Mouse (Mus musculus) liver, embryonic 15.5 days (tissue): ENCODE results near the gene Nmral1. TPM values are rescaled to one million over a fixed set of nuclear protein-coding genes. Genes with fewer than 3 reads are reported as not detected.

Experiments used
- ATAC-seq: fragments of 200-750 bp; cut with Nextera tagmentation; 2 replicates; pipeline ENCODE4 v1.8.0; 2017; ENCODE audit warnings: moderate number of reproducible peaks, mild to moderate bottlenecking, moderate library complexity; ENCODE audit not compliant: insufficient read depth
- H3K27ac ChIP-seq: fragments of 300-500 bp; sonication (generic); replicated peaks from 2 replicates; pipeline ENCODE4 v1.5.1; 2015; ENCODE audit warnings: mild to moderate bottlenecking, inconsistent platforms
- H3K27me3 ChIP-seq: fragments of 300-500 bp; sonication (generic); 2 replicates; pipeline ENCODE4 v1.6.1; 2015; ENCODE audit warnings: mild to moderate bottlenecking, inconsistent platforms
- H3K36me3 ChIP-seq: fragments of 300-500 bp; sonication (generic); replicated peaks from 2 replicates; pipeline ENCODE4 v1.6.1; 2015; ENCODE audit warnings: moderate library complexity, mild to moderate bottlenecking, inconsistent platforms
- H3K4me1 ChIP-seq: fragments of 300-500 bp; sonication (generic); replicated peaks from 2 replicates; pipeline ENCODE4 v1.6.1; 2015; ENCODE audit warnings: inconsistent platforms
- H3K4me2 ChIP-seq: fragments of 300-500 bp; sonication (generic); 2 replicates; pipeline ENCODE4 v1.6.1; 2015; ENCODE audit warnings: moderate library complexity, mild to moderate bottlenecking, inconsistent platforms
- H3K4me3 ChIP-seq: fragments of 300-500 bp; sonication (generic); replicated peaks from 2 replicates; pipeline ENCODE4 v1.5.1; 2015; ENCODE audit warnings: mild to moderate bottlenecking, inconsistent platforms
- H3K9ac ChIP-seq: fragments of 300-500 bp; sonication (generic); 2 replicates; pipeline ENCODE4 v1.6.1; 2015; ENCODE audit warnings: moderate library complexity, mild to moderate bottlenecking, inconsistent platforms
- H3K9me3 ChIP-seq: fragments of 300-500 bp; sonication (generic); replicated peaks from 2 replicates; pipeline ENCODE4 v1.6.1; 2016; ENCODE audit warnings: inconsistent platforms
- WGBS: fragments of 180-500 bp; shearing (Covaris S2); methylation state at CpG from one replicate; pipeline ENCODE4 v1.1.7; 2015; ENCODE audit warnings: mixed read lengths; ENCODE audit not compliant: insufficient replicate concordance; 5-methylcytosine and 5-hydroxymethylcytosine counted together
- polyA plus RNA-seq: library from polyadenylated mRNA; unstranded; fragments of >200 nt; fragmentation: Nextera tagmentation; extraction: Ambion mirVana; gene quantifications from 2 replicates; pipeline ENCODE4 v1.2.1, GENCODE M21; 2015

The Nmral1 gene
- polyA plus RNA-seq, 1 experiment from 2014 or later, result 37.2 TPM

GRCm38 (mm10) chr16:4739994-4740393 is 20.8 kb upstream of the Nmral1 start:
- 0 out of 2 replicates have a peak, but pooled peaks cover 4% of the 10 kb centered on the region for H3K4me1 ChIP-seq
- H3K4me3 ChIP-seq, result no peak overlapping the region
- no peaks in the 10 kb centered on the region for H3K9me3 ChIP-seq
- no peak overlapping the region for H3K9ac ChIP-seq
- no peaks in the 10 kb centered on the region for H3K27me3 ChIP-seq
- WGBS, result 63% methylated on average over 2 of the region's 2 CpGs
- H3K27ac ChIP-seq, result no peak overlapping the region
- 0 out of 2 replicates have a peak, but pooled peaks cover 4% of the 10 kb centered on the region for H3K36me3 ChIP-seq
- ATAC-seq, result no peak
- H3K4me2 ChIP-seq, result no peak overlapping the region

DNA sequence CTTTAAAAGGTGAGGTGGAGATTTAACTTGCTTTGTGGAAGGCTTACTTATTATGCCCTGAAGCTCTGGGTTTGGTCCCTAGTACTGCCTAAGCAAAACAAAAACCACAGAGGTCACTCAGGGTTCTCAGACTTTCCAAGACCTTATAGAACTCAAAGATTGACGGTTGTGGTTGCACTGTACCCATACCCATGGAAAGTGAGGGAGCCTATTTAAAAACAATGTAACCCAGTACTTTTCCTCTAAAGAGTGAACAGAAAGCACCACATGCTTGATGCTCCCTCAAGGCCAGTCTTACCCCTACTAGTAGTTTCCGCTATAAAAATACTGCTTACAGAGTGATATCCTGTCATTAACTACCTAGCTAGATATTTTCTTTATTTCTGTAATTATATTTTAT is 17.1 kb upstream of the Nmral1 start:
- Histone ChIP-seq H3K36me3 (no peaks in the 10 kb centered on the region), H3K9me3 (no peaks in the 10 kb centered on the region), H3K9ac (no peak overlapping the region), H3K27ac (no peak overlapping the region), H3K4me3 (no peak overlapping the region), H3K4me2 (no peak overlapping the region), H3K27me3 (no peaks in the 10 kb centered on the region), H3K4me1 (peaks cover 4% of the 10 kb centered on the region; the same call in 1 of the 2 replicates)
- WGBS, result 71% methylated on average over 2 of the region's 2 CpGs
- no peak for ATAC-seq

DNA sequence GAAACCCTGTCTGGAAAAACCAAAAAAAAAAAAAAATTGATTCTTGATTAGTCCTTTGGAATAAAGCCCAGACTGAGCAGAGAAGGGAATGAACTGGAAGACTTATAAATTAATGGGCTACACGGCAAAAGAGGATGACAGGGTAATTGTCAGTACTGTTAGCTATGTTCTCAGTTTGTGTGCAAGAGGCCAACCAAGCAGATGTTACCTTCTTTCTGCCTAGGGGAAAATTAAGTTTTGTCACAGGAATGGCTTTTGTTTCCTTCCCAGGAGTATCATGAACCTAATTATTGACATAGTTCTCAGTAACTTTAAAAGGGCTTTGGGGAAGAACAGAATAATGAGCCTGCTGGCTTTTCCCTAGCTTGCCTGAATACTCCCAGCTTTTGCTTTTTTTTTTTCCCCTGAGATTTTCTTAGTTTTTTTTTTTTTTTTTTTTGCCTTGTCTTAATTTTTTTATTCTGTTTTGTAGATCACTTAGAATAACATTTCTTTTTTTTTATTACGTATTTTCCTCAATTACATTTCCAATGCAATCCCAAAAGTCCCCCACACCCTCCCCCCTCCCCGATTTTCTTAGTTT is 11.7 kb upstream of the Nmral1 start:
- Histone ChIP-seq H3K4me2 (no peak overlapping the region), H3K4me3 (no peak overlapping the region), H3K9ac (no peak overlapping the region), H3K27ac (no peak overlapping the region), H3K36me3 (no peaks in the 10 kb centered on the region), H3K9me3 (no peaks in the 10 kb centered on the region), H3K27me3 (no peaks in the 10 kb centered on the region), H3K4me1 (peaks cover 30% of the 10 kb centered on the region)
- ATAC-seq, result no peak
- 57% methylated on average over 3 of the region's 3 CpGs for WGBS

- Histone ChIP-seq H3K4me2 (peak overlapping the region; percentile 97), H3K27me3 (no peaks in the 10 kb centered on the region), H3K4me3 (no peak overlapping the region), H3K27ac (no peak overlapping the region), H3K4me1 (peaks cover 36% of the 10 kb centered on the region), H3K9me3 (no peaks in the 10 kb centered on the region), H3K36me3 (no peaks in the 10 kb centered on the region), H3K9ac (no peak overlapping the region)
- WGBS, result 3% methylated on average over 1 of the region's 1 CpGs
- no peak for ATAC-seq
These were observed 8.8 kb upstream of the Nmral1 start for GRCm38 (mm10) chr16:4727963-4728362.

- 68% methylated on average over 1 of the region's 1 CpGs for WGBS
- Histone ChIP-seq H3K4me2 (peak overlapping the region; percentile 97), H3K4me1 (peaks cover 40% of the 10 kb centered on the region), H3K9me3 (no peaks in the 10 kb centered on the region), H3K27ac (peak overlapping the region; percentile 12; the same call in 1 of the 2 replicates), H3K4me3 (peak overlapping the region; percentile 94), H3K27me3 (no peaks in the 10 kb centered on the region), H3K9ac (no peak overlapping the region), H3K36me3 (no peaks in the 10 kb centered on the region)
- ATAC-seq, result no peak
These were observed 8.4 kb upstream of the Nmral1 start for GRCm38 (mm10) chr16:4727526-4727925.

DNA sequence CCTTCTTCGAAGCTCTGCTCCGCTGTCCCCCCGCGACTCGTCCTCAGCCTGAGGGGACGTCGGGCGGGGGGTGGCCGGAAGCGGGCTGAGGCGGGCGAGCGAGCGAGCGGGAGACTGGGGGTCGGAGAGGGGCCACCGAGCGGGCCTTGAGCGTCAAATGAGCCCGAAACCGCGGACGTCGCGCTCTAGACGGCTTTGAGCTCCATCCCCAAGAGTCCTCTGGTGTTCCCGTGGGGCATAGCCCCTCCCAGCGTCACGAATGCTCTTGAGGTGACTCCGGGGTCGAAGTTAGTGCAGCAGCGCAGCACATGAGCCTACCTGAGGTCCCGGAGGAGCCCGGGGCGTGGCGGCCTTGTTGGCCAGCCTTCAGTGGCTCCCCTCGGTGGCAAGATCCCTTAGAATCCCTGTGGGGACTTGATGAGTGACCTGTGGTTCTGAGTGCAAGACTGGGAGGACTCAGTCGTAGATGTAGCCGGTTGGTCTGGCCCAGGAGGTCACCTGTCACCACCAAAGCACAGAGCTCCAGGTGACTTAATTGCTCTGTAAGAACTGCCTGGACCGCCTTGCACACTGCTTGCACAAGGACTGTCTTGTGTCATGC is 7.5 kb upstream of the Nmral1 start:
- ATAC-seq, result peak; percentile 76
- peak overlapping the region; percentile 94 for H3K9ac ChIP-seq
- peak overlapping the region; percentile 77 for H3K27ac ChIP-seq
- no peaks in the 10 kb centered on the region for H3K9me3 ChIP-seq
- under 1% methylated on average over 40 of the region's 40 CpGs for WGBS
- H3K36me3 ChIP-seq, result no peaks in the 10 kb centered on the region
- peaks cover 49% of the 10 kb centered on the region for H3K4me1 ChIP-seq
- H3K4me2 ChIP-seq, result peak overlapping the region; percentile 97
- peak overlapping the region; percentile 94 for H3K4me3 ChIP-seq
- no peaks in the 10 kb centered on the region for H3K27me3 ChIP-seq

GRCm38 (mm10) chr16:4725780-4726527 is 6.8 kb upstream of the Nmral1 start, which contains the start of gene Hmox2:
TSS of gene Hmox2 (plus strand) at chr16:4726361.
- Histone ChIP-seq H3K4me3 (peak within 1 kb of the TSS; percentile 94), H3K27me3 (no peaks in the 10 kb centered on the region), H3K4me2 (peak within 1 kb of the TSS; percentile 97), H3K27ac (peak within 1 kb of the TSS; percentile 80), H3K9ac (peak within 1 kb of the TSS; percentile 94), H3K36me3 (no peaks in the 10 kb centered on the region), H3K4me1 (peaks cover 49% of the 10 kb centered on the region), H3K9me3 (no peaks in the 10 kb centered on the region)
- 3% methylated on average over 35 of the region's 35 CpGs for WGBS
- ATAC-seq, result peak; percentile 92

GRCm38 (mm10) chr16:4725266-4725665 is 6.1 kb upstream of the Nmral1 start:
- Histone ChIP-seq H3K4me2 (peak overlapping the region; percentile 97; the same call in 1 of the 2 replicates), H3K27ac (no peak overlapping the region), H3K36me3 (no peaks in the 10 kb centered on the region), H3K4me1 (peaks cover 49% of the 10 kb centered on the region), H3K4me3 (no peak overlapping the region), H3K9me3 (no peaks in the 10 kb centered on the region), H3K27me3 (no peaks in the 10 kb centered on the region), H3K9ac (peak overlapping the region; percentile 94; the same call in 1 of the 2 replicates)
- WGBS, result 76% methylated on average over 4 of the region's 4 CpGs
- no peak for ATAC-seq

DNA sequence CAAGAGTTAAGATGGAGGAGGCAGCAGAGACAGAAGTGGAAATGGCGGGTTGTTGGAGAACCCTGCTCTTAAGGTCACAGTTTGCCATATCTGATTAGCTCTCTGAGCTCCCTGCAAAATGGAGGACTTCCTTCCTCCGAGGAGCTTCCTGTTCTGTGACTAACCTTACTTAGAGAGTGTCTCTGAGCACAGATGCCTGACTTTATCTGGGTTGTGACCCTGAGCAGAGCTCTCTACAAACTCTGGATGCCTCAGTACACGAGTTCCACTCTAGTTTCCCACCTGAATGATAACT is 3.7 kb upstream of the Nmral1 start:
- H3K27ac ChIP-seq, result peak overlapping the region; percentile 60
- no peaks in the 10 kb centered on the region for H3K9me3 ChIP-seq
- 24% methylated on average over 3 of the region's 3 CpGs for WGBS

DNA sequence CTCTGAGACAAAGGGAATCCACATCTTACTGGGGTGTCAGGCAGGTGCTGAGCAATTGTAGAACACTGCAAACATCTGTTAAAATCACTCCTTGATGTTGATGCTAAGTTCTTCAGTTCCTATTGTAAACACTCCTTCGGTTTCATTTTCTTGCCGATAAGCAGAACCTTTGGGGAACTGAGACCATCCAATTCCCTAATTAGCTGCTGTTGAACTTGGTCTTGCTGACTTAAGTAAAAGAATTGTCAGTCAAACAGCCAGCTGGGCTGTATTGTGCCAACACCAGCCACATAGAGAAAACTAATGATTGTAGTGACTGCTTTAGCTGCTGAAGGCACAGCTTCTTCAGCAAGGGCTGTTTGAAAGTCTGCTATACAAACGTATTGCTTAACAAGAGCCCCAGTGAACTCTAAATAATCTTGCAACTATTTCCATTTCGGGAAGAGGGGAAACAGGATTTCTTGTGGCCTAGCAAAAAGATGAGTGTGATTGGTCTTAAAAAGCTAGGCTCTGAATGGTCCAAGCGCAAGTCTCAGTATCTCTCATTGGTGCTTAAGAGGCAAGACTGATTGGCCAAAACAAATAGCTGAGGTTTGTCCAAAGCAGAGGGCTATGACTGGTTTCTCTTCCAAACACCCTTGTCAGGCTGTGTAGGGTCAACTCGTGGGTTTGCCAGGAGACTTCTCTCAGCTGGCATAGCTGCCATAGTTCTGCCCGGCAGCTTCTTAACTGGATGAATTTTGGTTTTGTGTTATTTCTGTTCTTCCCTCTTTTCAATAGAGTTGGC is 3.2 kb upstream of the Nmral1 start:
- H3K27ac ChIP-seq, result peak overlapping the region; percentile 60
- peak overlapping the region; percentile 25 for H3K4me2 ChIP-seq
- H3K9me3 ChIP-seq, result no peaks in the 10 kb centered on the region
- WGBS, result 53% methylated on average over 7 of the region's 7 CpGs
- H3K4me3 ChIP-seq, result no peak overlapping the region
- peaks cover 54% of the 10 kb centered on the region for H3K4me1 ChIP-seq
- H3K27me3 ChIP-seq, result no peaks in the 10 kb centered on the region
- no peak for ATAC-seq
- no peaks in the 10 kb centered on the region for H3K36me3 ChIP-seq
- H3K9ac ChIP-seq, result no peak overlapping the region

More for the DNA sequence above, 3.7 kb upstream of the Nmral1 start:
- no peak for ATAC-seq
- peaks cover 54% of the 10 kb centered on the region for H3K4me1 ChIP-seq
- H3K36me3 ChIP-seq, result no peaks in the 10 kb centered on the region
- no peak overlapping the region for H3K9ac ChIP-seq
- no peak overlapping the region for H3K4me3 ChIP-seq
- H3K4me2 ChIP-seq, result 0 out of 2 replicates have a peak overlapping the region, but pooled peaks have one; percentile 18
- H3K27me3 ChIP-seq, result no peaks in the 10 kb centered on the region

DNA sequence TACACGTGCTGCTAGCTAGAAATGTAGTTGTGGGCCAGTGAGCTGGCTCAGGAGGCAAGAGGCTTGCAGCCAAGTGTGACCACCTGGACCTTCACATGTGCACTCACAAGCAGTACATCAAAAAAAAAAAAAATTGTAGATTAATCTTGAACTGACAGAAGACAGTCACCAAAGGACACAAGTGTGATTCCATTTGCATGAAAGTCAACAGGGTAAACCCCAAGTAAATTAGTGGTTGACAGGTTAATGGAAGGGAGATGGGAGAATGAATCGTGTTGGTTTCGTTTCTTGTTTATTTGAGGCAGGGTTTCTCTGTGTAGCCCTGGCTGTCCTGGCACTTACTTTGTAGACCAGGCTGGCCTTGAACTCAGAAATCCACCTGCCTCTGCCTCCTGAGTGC is 1.3 kb downstream of the Nmral1 start:
- ATAC-seq, result no peak
- Histone ChIP-seq H3K27me3 (no peaks in the 10 kb centered on the region), H3K27ac (no peak overlapping the region), H3K4me3 (peak overlapping the region; percentile 77), H3K9me3 (no peaks in the 10 kb centered on the region), H3K4me1 (peaks cover 32% of the 10 kb centered on the region), H3K4me2 (peak overlapping the region; percentile 81), H3K9ac (peak overlapping the region; percentile 74), H3K36me3 (peaks cover 42% of the 10 kb centered on the region)
- 43% methylated on average over 3 of the region's 3 CpGs for WGBS
